Mouse (Mus musculus) limb, embryonic 14.5 days (tissue): ENCODE measurements around the gene Gpr137c. TPM values are rescaled to one million over a fixed set of nuclear protein-coding genes. Genes with fewer than 3 reads are reported as not detected.

ENCODE experiments used
- ATAC-seq: fragments of 200-750 bp; cut with Nextera tagmentation; 2 replicates; pipeline ENCODE4 v1.8.0; 2017; ENCODE audit warnings: low read depth, moderate number of reproducible peaks, moderate TSS enrichment; ENCODE audit not compliant: low FRiP score
- DNase-seq: peaks from one replicate; pipeline ENCODE4 v3.0.0-alpha.2; 2015; ENCODE audit warnings: low spot score
- H3K27ac ChIP-seq: fragments of 300-500 bp; sonication (generic); replicated peaks from 2 replicates; pipeline ENCODE4 v1.5.1; 2014; ENCODE audit warnings: low read depth, mild to moderate bottlenecking, low read length, moderate library complexity, mixed read lengths
- H3K27me3 ChIP-seq: fragments of 300-500 bp; sonication (generic); 2 replicates; pipeline ENCODE4 v1.6.1; 2014; ENCODE audit warnings: low read length, mixed read lengths; ENCODE audit not compliant: control insufficient read depth, insufficient read depth
- H3K36me3 ChIP-seq: fragments of 300-500 bp; sonication (generic); 2 replicates; pipeline ENCODE4 v1.6.1; 2014; ENCODE audit warnings: mild to moderate bottlenecking, low read length, moderate library complexity, mixed read lengths; ENCODE audit not compliant: control insufficient read depth, insufficient read depth
- H3K4me1 ChIP-seq: fragments of 300-500 bp; sonication (generic); 2 replicates; pipeline ENCODE4 v1.6.1; 2014; ENCODE audit warnings: antibody characterized with exemption, low read length, mixed read lengths; ENCODE audit not compliant: control insufficient read depth, insufficient read depth
- H3K4me2 ChIP-seq: fragments of 300-500 bp; sonication (generic); replicated peaks from 2 replicates; pipeline ENCODE4 v1.6.1; 2014; ENCODE audit warnings: low read depth, mild to moderate bottlenecking, low read length, moderate library complexity; ENCODE audit not compliant: severe bottlenecking
- H3K4me3 ChIP-seq: fragments of 300-500 bp; sonication (generic); replicated peaks from 2 replicates; pipeline ENCODE4 v1.5.1; 2014; ENCODE audit warnings: low read length
- H3K9ac ChIP-seq: fragments of 300-500 bp; sonication (generic); 2 replicates; pipeline ENCODE4 v1.6.1; 2014; ENCODE audit warnings: mild to moderate bottlenecking, low read depth, low read length, moderate library complexity; ENCODE audit not compliant: severe bottlenecking
- H3K9me3 ChIP-seq: fragments of 300-500 bp; sonication (generic); 2 replicates; pipeline ENCODE4 v1.6.1; 2016; ENCODE audit warnings: low read length; ENCODE audit not compliant: control insufficient read depth
- POLR2A ChIP-seq: fragments of 200-500 bp; IDR thresholded peaks from 2 replicates; pipeline ENCODE4 v1.8.0; 2012; ENCODE audit warnings: inconsistent platforms, mild to moderate bottlenecking, moderate library complexity, borderline replicate concordance; ENCODE audit not compliant: insufficient read depth, insufficient read length; ENCODE audit errors: extremely low read depth
- WGBS: fragments of 180-500 bp; shearing (Covaris S2); extraction: QIAGEN DNeasy Blood & Tissue Kit; methylation state at CpG from one replicate; pipeline ENCODE4 v1.1.7; 2014; 5-methylcytosine and 5-hydroxymethylcytosine counted together
- polyA plus RNA-seq, 2 experiments: library from polyadenylated mRNA; depleted of rRNA in 1 of 2; stranded (reverse) in 1 of 2; unstranded in 1 of 2; fragments of >200 nt; fragmentation: Nextera tagmentation in 1 of 2; extraction: Ambion mirVana in 1 of 2; gene quantifications; 2 replicates each; pipeline versions ENCODE4 v1.2.1 to v1.2.3; 2012 to 2014

Gene Gpr137c
- polyA plus RNA-seq, 2 experiments, result 2.8 to 8.9 TPM

- Histone ChIP-seq H3K4me3 (no peak overlapping the region), H3K9ac (no peak overlapping the region), H3K27me3 (no peaks in the 10 kb centered on the region), H3K4me2 (no peak overlapping the region), H3K9me3 (no peaks in the 10 kb centered on the region), H3K27ac (no peak overlapping the region), H3K4me1 (peaks cover 6% of the 10 kb centered on the region; the same call in 1 of the 2 replicates), H3K36me3 (no peaks in the 10 kb centered on the region)
- no peak for DNase-seq
- 85% methylated on average over 4 of the region's 4 CpGs for WGBS
- no peak for ATAC-seq
- TF ChIP-seq POLR2A, result no peak
Observed at GRCm38 (mm10) chr14:45320111-45320510, 100.6 kb downstream of the Gpr137c start.

- Histone ChIP-seq H3K27ac (no peak overlapping the region), H3K4me2 (no peak overlapping the region), H3K36me3 (no peaks in the 10 kb centered on the region), H3K9me3 (no peaks in the 10 kb centered on the region), H3K4me3 (no peak overlapping the region), H3K27me3 (no peaks in the 10 kb centered on the region), H3K9ac (no peak overlapping the region), H3K4me1 (peaks cover 6% of the 10 kb centered on the region; the same call in 1 of the 2 replicates)
- 79% methylated on average over 3 of the region's 3 CpGs for WGBS
- ATAC-seq, result no peak
- no peak for DNase-seq
- no peak for TF ChIP-seq POLR2A
Observed at GRCm38 (mm10) chr14:45321067-45321466, 101.5 kb downstream of the Gpr137c start.

GRCm38 (mm10) chr14:45321622-45322021, 102.1 kb downstream of the Gpr137c start:
- Histone ChIP-seq H3K9ac (no peak overlapping the region), H3K4me1 (peaks cover 6% of the 10 kb centered on the region; the same call in 1 of the 2 replicates), H3K27me3 (no peaks in the 10 kb centered on the region), H3K36me3 (no peaks in the 10 kb centered on the region), H3K9me3 (no peaks in the 10 kb centered on the region), H3K4me2 (no peak overlapping the region), H3K4me3 (no peak overlapping the region), H3K27ac (no peak overlapping the region)
- WGBS, result 79% methylated on average over 5 of the region's 5 CpGs
- DNase-seq (no peak), ATAC-seq (no peak)
- no peak for TF ChIP-seq POLR2A

GRCm38 (mm10) chr14:45322450-45322849, 102.9 kb downstream of the Gpr137c start:
- Histone ChIP-seq H3K4me1 (no peaks in the 10 kb centered on the region), H3K9me3 (no peaks in the 10 kb centered on the region), H3K36me3 (no peaks in the 10 kb centered on the region), H3K27ac (no peak overlapping the region), H3K4me3 (no peak overlapping the region), H3K9ac (no peak overlapping the region), H3K27me3 (no peaks in the 10 kb centered on the region), H3K4me2 (no peak overlapping the region)
- DNase-seq, result no peak
- TF ChIP-seq POLR2A, result no peak
- ATAC-seq, result no peak
- WGBS, result 89% methylated on average over 2 of the region's 2 CpGs

GRCm38 (mm10) chr14:45323320-45323719, 103.8 kb downstream of the Gpr137c start:
- Histone ChIP-seq H3K9ac (no peak overlapping the region), H3K27me3 (no peaks in the 10 kb centered on the region), H3K4me2 (no peak overlapping the region), H3K9me3 (no peaks in the 10 kb centered on the region), H3K4me3 (no peak overlapping the region), H3K27ac (no peak overlapping the region), H3K4me1 (no peaks in the 10 kb centered on the region), H3K36me3 (no peaks in the 10 kb centered on the region)
- 86% methylated on average over 3 of the region's 3 CpGs for WGBS
- DNase-seq (no peak), ATAC-seq (no peak)
- TF ChIP-seq POLR2A, result no peak

GRCm38 (mm10) chr14:45325471-45325870, 106.0 kb downstream of the Gpr137c start:
- Histone ChIP-seq H3K4me2 (no peak overlapping the region), H3K9ac (no peak overlapping the region), H3K27ac (no peak overlapping the region), H3K4me3 (no peak overlapping the region), H3K36me3 (no peaks in the 10 kb centered on the region), H3K4me1 (no peaks in the 10 kb centered on the region), H3K27me3 (no peaks in the 10 kb centered on the region), H3K9me3 (no peaks in the 10 kb centered on the region)
- no peak for ATAC-seq
- no peak for TF ChIP-seq POLR2A
- no peak for DNase-seq
